Mouse (Mus musculus) intestine, postnatal 0 days (tissue): Measurements from ENCODE around the gene Ice2. TPM values are rescaled to one million over a fixed set of nuclear protein-coding genes. Genes with fewer than 3 reads are reported as not detected.

Experiments used
- ATAC-seq: fragments of 200-750 bp; cut with Nextera tagmentation; 2 replicates; pipeline ENCODE4 v1.8.0; 2017; ENCODE audit warnings: mild to moderate bottlenecking, moderate TSS enrichment, moderate library complexity
- H3K27ac ChIP-seq: fragments of 300-500 bp; sonication (generic); 2 replicates; pipeline ENCODE4 v1.5.1; 2014; ENCODE audit warnings: mild to moderate bottlenecking, low read depth, low read length, moderate library complexity
- H3K27me3 ChIP-seq: fragments of 300-500 bp; sonication (generic); replicated peaks from 2 replicates; pipeline ENCODE4 v1.6.1; 2014; ENCODE audit warnings: low read length, mixed read lengths; ENCODE audit not compliant: control insufficient read depth, insufficient read depth
- H3K36me3 ChIP-seq: fragments of 300-500 bp; sonication (generic); 2 replicates; pipeline ENCODE4 v1.6.1; 2014; ENCODE audit warnings: mild to moderate bottlenecking, moderate library complexity; ENCODE audit not compliant: control insufficient read depth, insufficient read depth
- H3K4me1 ChIP-seq: fragments of 300-500 bp; sonication (generic); replicated peaks from 2 replicates; pipeline ENCODE4 v1.6.1; 2014; ENCODE audit warnings: antibody characterized with exemption, low read length, mixed read lengths; ENCODE audit not compliant: control insufficient read depth, insufficient read depth
- H3K4me2 ChIP-seq: fragments of 300-500 bp; sonication (generic); replicated peaks from 2 replicates; pipeline ENCODE4 v1.6.1; 2014; ENCODE audit warnings: low read depth, mild to moderate bottlenecking, moderate library complexity
- H3K4me3 ChIP-seq: fragments of 300-500 bp; sonication (generic); 2 replicates; pipeline ENCODE4 v1.5.1; 2014; ENCODE audit warnings: low read depth, low read length
- H3K9ac ChIP-seq: fragments of 300-500 bp; sonication (generic); 2 replicates; pipeline ENCODE4 v1.6.1; 2014; ENCODE audit warnings: mild to moderate bottlenecking, low read depth, low read length
- H3K9me3 ChIP-seq: fragments of 300-500 bp; sonication (generic); 2 replicates; pipeline ENCODE4 v1.6.1; 2016; ENCODE audit warnings: mixed run types; ENCODE audit not compliant: control insufficient read depth
- CTCF ChIP-seq: sonication (generic); IDR thresholded peaks from 2 replicates; pipeline ENCODE4 v1.5.1; 2016; ENCODE audit warnings: low read depth, mild to moderate bottlenecking, control low read depth, antibody characterized with exemption, moderate library complexity
- WGBS: fragments of 180-500 bp; shearing (Covaris S2); extraction: QIAGEN DNeasy Blood & Tissue Kit; methylation state at CpG from one replicate; pipeline ENCODE4 v1.1.7; 2014; 5-methylcytosine and 5-hydroxymethylcytosine counted together
- polyA plus RNA-seq: library from polyadenylated mRNA; unstranded; fragments of >200 nt; fragmentation: Nextera tagmentation; extraction: Ambion mirVana; gene quantifications from 2 replicates; pipeline ENCODE4 v1.2.1, GENCODE M21; 2015

Gene Ice2
- polyA plus RNA-seq, 1 experiment from 2014 or later: 5.2 TPM

DNA sequence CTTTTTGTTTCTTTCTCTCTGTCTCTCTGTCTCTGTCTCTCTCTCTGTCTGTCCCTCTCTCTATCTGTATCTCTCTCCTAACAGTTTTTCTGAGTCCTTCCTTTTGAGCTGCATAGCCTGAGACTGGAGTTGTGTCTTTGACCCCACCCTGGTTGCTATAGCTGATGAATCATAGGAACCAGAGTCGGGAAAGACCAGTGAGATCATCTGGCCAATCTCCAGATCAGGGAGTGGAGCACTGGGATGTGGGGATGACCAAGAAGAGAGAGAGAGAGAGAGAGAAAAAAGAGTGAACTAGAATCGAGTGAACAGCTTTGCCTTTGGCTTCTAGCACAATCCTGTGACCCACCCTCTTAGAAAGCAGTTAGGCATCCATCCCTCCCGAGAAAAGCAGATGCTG lies 45.5 kb downstream of the Ice2 start:
- Histone ChIP-seq H3K36me3 (no peaks in the 10 kb centered on the region), H3K4me3 (no peak overlapping the region), H3K9me3 (no peaks in the 10 kb centered on the region), H3K4me1 (peaks cover 6% of the 10 kb centered on the region; the same call in 1 of the 2 replicates), H3K27me3 (no peaks in the 10 kb centered on the region), H3K27ac (peak overlapping the region; percentile 66), H3K4me2 (peak overlapping the region; percentile 43), H3K9ac (no peak overlapping the region)
- ATAC-seq: peak; percentile 75
- WGBS: 19% methylated on average over 3 of the region's 3 CpGs
- TF ChIP-seq CTCF: no peak

- Histone ChIP-seq H3K4me3 (no peak overlapping the region), H3K9ac (no peak overlapping the region), H3K36me3 (no peaks in the 10 kb centered on the region), H3K4me2 (no peak overlapping the region), H3K9me3 (no peaks in the 10 kb centered on the region), H3K27me3 (no peaks in the 10 kb centered on the region), H3K4me1 (peaks cover 7% of the 10 kb centered on the region; the same call in 1 of the 2 replicates), H3K27ac (no peak overlapping the region)
- no peak for ATAC-seq
- 74% methylated on average over 3 of the region's 3 CpGs for WGBS
- TF ChIP-seq CTCF: no peak
Observed at GRCm38 (mm10) chr9:69448801-69449200, 51.1 kb downstream of the Ice2 start.

DNA sequence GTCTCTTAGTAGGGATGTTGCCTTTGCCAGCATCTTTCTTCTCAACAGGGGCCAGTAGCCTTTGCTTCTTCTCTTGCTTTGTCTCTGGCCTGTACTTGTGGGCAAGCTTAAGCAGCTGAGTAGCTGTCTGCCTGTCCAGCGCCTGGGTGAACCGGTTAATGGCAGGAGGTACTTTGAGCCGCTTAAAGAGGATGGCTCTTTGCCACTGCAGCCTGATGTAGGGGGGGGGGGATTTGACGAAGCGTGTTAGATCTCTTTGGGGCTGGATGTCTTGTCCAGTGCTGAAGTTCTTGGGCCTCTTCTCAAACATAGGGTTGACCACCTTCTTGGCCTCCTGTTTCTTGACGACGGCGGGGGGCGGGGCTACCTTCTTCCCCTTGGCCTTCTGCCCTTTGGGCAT lies 52.9 kb downstream of the Ice2 start:
- H3K27me3 ChIP-seq: no peaks in the 10 kb centered on the region
- H3K36me3 ChIP-seq: no peaks in the 10 kb centered on the region
- no peak overlapping the region for H3K9ac ChIP-seq
- TF ChIP-seq CTCF: no peak
- WGBS: 84% methylated on average over 9 of the region's 9 CpGs
- H3K4me1 ChIP-seq: peaks cover 7% of the 10 kb centered on the region; the same call in 1 of the 2 replicates
- ATAC-seq: no peak
- H3K4me3 ChIP-seq: no peak overlapping the region
- H3K4me2 ChIP-seq: no peak overlapping the region
- no peak overlapping the region for H3K27ac ChIP-seq
- H3K9me3 ChIP-seq: no peaks in the 10 kb centered on the region

- no peak for ATAC-seq
- Histone ChIP-seq H3K4me1 (peaks cover 16% of the 10 kb centered on the region), H3K4me3 (no peak overlapping the region), H3K27ac (no peak overlapping the region), H3K9ac (no peak overlapping the region), H3K36me3 (no peaks in the 10 kb centered on the region), H3K9me3 (no peaks in the 10 kb centered on the region), H3K4me2 (no peak overlapping the region), H3K27me3 (no peaks in the 10 kb centered on the region)
- 97% methylated on average over 10 of the region's 10 CpGs for WGBS
- no peak for TF ChIP-seq CTCF
Observed at GRCm38 (mm10) chr9:69451886-69452810, 54.4 kb downstream of the Ice2 start.

GRCm38 (mm10) chr9:69453066-69453900 lies 55.6 kb downstream of the Ice2 start, which contains the start of gene Anxa2:
Gene Anxa2 (plus strand): TSS chr9:69453620.
- peak within 1 kb of the TSS; percentile 71 for H3K4me3 ChIP-seq
- no peaks in the 10 kb centered on the region for H3K27me3 ChIP-seq
- peak within 1 kb of the TSS; percentile 84 for H3K4me2 ChIP-seq
- peak within 1 kb of the TSS; percentile 83 for H3K9ac ChIP-seq
- peaks cover 20% of the 10 kb centered on the region for H3K4me1 ChIP-seq
- H3K27ac ChIP-seq: peak within 1 kb of the TSS; percentile 93
- no peaks in the 10 kb centered on the region for H3K36me3 ChIP-seq
- 5% methylated on average over 37 of the region's 37 CpGs for WGBS
- peak; percentile 79 for ATAC-seq
- H3K9me3 ChIP-seq: no peaks in the 10 kb centered on the region
- no peak for TF ChIP-seq CTCF
